Mouse (Mus musculus) induced T-regulatory cell, adult 2 months (primary cell): ENCODE measurements at regions not wholly inside any gene's neighbourhood (a gene's known extent, or its start where the extent isn't known, plus 50 kb on each side); places are given as distances from the start of the nearest gene placed in this dataset.
A peak's percentile ranks its signal among the peaks of the same experiment; 100 is the strongest.

Source experiments
- DNase-seq: peaks from one replicate; pipeline ENCODE4 v3.0.0-alpha.2; 2012; ENCODE audit warnings: low read depth

GRCm38 (mm10) chr12:91980321-91980720, 131.4 kb upstream of the Sel1l start:
- DNase-seq: no peak

- no peak for DNase-seq
Measured at GRCm38 (mm10) chr12:91971045-91971444, 122.1 kb upstream of the Sel1l start.

- no peak for DNase-seq
Measured at GRCm38 (mm10) chr12:91965937-91966336, 117.0 kb upstream of the Sel1l start.

GRCm38 (mm10) chr12:91963239-91963638, 114.3 kb upstream of the Sel1l start:
- DNase-seq: no peak

GRCm38 (mm10) chr12:91958086-91958485, 109.1 kb upstream of the Sel1l start:
- DNase-seq: no peak

- no peak for DNase-seq
Measured at GRCm38 (mm10) chr12:91956411-91956810, 107.5 kb upstream of the Sel1l start.

- no peak for DNase-seq
Measured at GRCm38 (mm10) chr12:91948602-91949167, 99.7 kb upstream of the Sel1l start.

- DNase-seq: no peak
Measured at GRCm38 (mm10) chr12:91947998-91948397, 99.0 kb upstream of the Sel1l start.

- no peak for DNase-seq
Measured at GRCm38 (mm10) chr12:91946541-91946940, 97.6 kb upstream of the Sel1l start.

- peak; percentile 7 for DNase-seq
Measured at GRCm38 (mm10) chr12:91932490-91933361, 83.8 kb upstream of the Sel1l start.

GRCm38 (mm10) chr12:91931586-91931985, 82.6 kb upstream of the Sel1l start:
- DNase-seq: no peak

GRCm38 (mm10) chr12:91929386-91930054, 80.6 kb upstream of the Sel1l start:
- no peak for DNase-seq

- no peak for DNase-seq
Measured at GRCm38 (mm10) chr12:91927576-91927975, 78.6 kb upstream of the Sel1l start.

- DNase-seq: no peak
Measured at GRCm38 (mm10) chr12:91915486-91915885, 66.5 kb upstream of the Sel1l start.

- no peak for DNase-seq
Measured at GRCm38 (mm10) chr12:91910529-91910928, 61.6 kb upstream of the Sel1l start.
